Mouse (Mus musculus): ENCODE measurements at regions not wholly inside any gene's neighbourhood (a gene's known extent, or its start where the extent isn't known, plus 50 kb on each side); places are given as distances from the start of the nearest gene placed in this dataset.

DNA sequence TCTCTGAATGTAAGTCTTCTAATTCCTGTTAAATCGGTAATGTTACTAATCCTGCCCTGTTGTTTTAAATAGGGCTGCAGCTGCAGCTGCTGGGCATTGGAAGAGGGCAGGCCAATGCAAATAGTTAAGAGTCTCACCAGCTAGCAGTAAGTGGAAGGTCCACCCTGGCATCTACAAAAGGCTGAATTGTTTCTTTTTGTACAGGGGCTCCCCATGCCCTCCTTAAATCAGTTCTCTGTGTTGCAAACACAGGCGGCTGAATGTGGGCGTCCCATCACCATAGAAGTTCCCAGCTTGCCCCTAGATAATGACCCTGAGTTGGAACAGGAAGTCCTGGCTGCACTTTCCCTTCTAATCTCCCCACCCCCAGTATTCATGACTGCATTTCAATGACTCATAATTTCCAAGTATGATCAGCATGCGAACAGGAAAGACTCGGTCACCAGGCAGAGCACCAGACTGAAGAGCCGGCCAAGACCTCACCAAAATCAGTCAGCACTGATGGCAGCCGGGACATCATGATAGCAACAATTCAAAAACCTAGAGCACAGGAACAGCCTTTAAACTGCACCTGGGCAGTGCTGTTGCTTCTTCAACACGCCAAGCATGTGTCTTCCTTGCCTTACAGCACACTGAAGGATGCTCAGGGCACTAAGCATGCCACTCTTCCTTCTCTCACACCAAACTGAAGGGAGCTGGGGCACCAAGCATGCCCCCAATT, 123.6 kb upstream of the Tbl1xr1 start:
- no peak for TF ChIP-seq POLR2A (IDR thresholded peaks at IDR 0.05; ENCODE audit: low read depth, low read length)
- TF ChIP-seq CTCF (conservative IDR thresholded peaks at IDR 0.05; ENCODE audit: insufficient read depth, insufficient read length, low read depth, low read length) = no peak

Measured in kidney, adult 2 months (tissue).